Mouse (Mus musculus) adipocyte (in vitro differentiated cells): ENCODE results near the gene Slc39a3.
"Not testable (repeated sequence)": the region's sequence is repeated elsewhere in the genome, so short reads cannot be mapped to it uniquely, and the experiment has no call there.

ENCODE experiments used
- DNase-seq: peaks from one replicate; pipeline ENCODE4 v3.0.0-alpha.2; 2016; ENCODE audit warnings: low spot score

The Slc39a3 gene

GRCm38 (mm10) chr10:81036988-81037580, at the start of gene Slc39a3:
Gene Slc39a3, minus strand, starts transcription at chr10:81037426.
- peak; percentile 97 for DNase-seq

- no peak for DNase-seq
Observed at GRCm38 (mm10) chr10:81087021-81087420, 49.8 kb upstream of the Slc39a3 start.

GRCm38 (mm10) chr10:81082168-81082960, 45.1 kb upstream of the Slc39a3 start:
- peak; percentile 72 for DNase-seq

- no peak for DNase-seq
Observed at GRCm38 (mm10) chr10:81080008-81080655, 42.9 kb upstream of the Slc39a3 start.

GRCm38 (mm10) chr10:81077916-81078315, 40.7 kb upstream of the Slc39a3 start:
- no peak for DNase-seq

GRCm38 (mm10) chr10:81076356-81076755, 39.1 kb upstream of the Slc39a3 start:
- no peak for DNase-seq

- no peak for DNase-seq
Observed at GRCm38 (mm10) chr10:81075734-81076133, 38.5 kb upstream of the Slc39a3 start.

GRCm38 (mm10) chr10:81073464-81073863, 36.2 kb upstream of the Slc39a3 start:
- no peak for DNase-seq

- DNase-seq, result no peak
Observed at GRCm38 (mm10) chr10:81072290-81072689, 35.1 kb upstream of the Slc39a3 start.

GRCm38 (mm10) chr10:81069836-81070235, 32.6 kb upstream of the Slc39a3 start, which contains the start of gene Thop1:
Gene Thop1, plus strand, starts transcription at chr10:81070035.
- DNase-seq, result peak; percentile 99

GRCm38 (mm10) chr10:81068706-81069105, 31.5 kb upstream of the Slc39a3 start:
- no peak for DNase-seq

- not testable (repeated sequence) for DNase-seq
Observed at GRCm38 (mm10) chr10:81064519-81064918, 27.3 kb upstream of the Slc39a3 start.

GRCm38 (mm10) chr10:81062710-81063109, 25.5 kb upstream of the Slc39a3 start:
- no peak for DNase-seq

GRCm38 (mm10) chr10:81059603-81060543, 22.6 kb upstream of the Slc39a3 start, which contains the start of gene Sgta:
Gene Sgta, minus strand, starts transcription at chr10:81060181.
- peak; percentile 100 for DNase-seq

GRCm38 (mm10) chr10:81058896-81059295, 21.7 kb upstream of the Slc39a3 start:
- no peak for DNase-seq

- peak; percentile 86 for DNase-seq
Observed at GRCm38 (mm10) chr10:81057406-81058130, 20.3 kb upstream of the Slc39a3 start.

GRCm38 (mm10) chr10:81055802-81056340, 18.6 kb upstream of the Slc39a3 start:
- DNase-seq, result not testable (repeated sequence)

GRCm38 (mm10) chr10:81055169-81055568, 17.9 kb upstream of the Slc39a3 start:
- no peak for DNase-seq

GRCm38 (mm10) chr10:81052577-81052976, 15.4 kb upstream of the Slc39a3 start:
- DNase-seq, result no peak

- DNase-seq, result no peak
Observed at GRCm38 (mm10) chr10:81051133-81051532, 13.9 kb upstream of the Slc39a3 start.

- DNase-seq, result no peak
Observed at GRCm38 (mm10) chr10:81050645-81051044, 13.4 kb upstream of the Slc39a3 start.
